Mouse (Mus musculus): Measurements from ENCODE around the gene Prss53. TPM values are rescaled to one million over a fixed set of nuclear protein-coding genes. Genes with fewer than 3 reads are reported as not detected.

The Prss53 gene
- total RNA-seq (2017) = 0.75 TPM in 1 of 3 replicates, not detected in the others

- ATAC-seq (replicated peaks; ENCODE audit: insufficient number of reproducible peaks, low FRiP score, low TSS enrichment, poor library complexity, severe bottlenecking) = no peak
Measured at GRCm38 (mm10) chr7:127890798-127891197, at the start of gene Prss53. Prss53 (minus strand) TSS chr7:127890970.

- no peak for ATAC-seq (replicated peaks; ENCODE audit: insufficient number of reproducible peaks, low FRiP score, low TSS enrichment, poor library complexity, severe bottlenecking)
Measured at GRCm38 (mm10) chr7:127936216-127936884, 45.6 kb upstream of the Prss53 start.

- ATAC-seq (replicated peaks; ENCODE audit: insufficient number of reproducible peaks, low FRiP score, low TSS enrichment, poor library complexity, severe bottlenecking) = 0 out of 2 replicates have a peak, but pooled peaks have one; percentile 8
Measured at GRCm38 (mm10) chr7:127935748-127936159, 45.0 kb upstream of the Prss53 start.

DNA sequence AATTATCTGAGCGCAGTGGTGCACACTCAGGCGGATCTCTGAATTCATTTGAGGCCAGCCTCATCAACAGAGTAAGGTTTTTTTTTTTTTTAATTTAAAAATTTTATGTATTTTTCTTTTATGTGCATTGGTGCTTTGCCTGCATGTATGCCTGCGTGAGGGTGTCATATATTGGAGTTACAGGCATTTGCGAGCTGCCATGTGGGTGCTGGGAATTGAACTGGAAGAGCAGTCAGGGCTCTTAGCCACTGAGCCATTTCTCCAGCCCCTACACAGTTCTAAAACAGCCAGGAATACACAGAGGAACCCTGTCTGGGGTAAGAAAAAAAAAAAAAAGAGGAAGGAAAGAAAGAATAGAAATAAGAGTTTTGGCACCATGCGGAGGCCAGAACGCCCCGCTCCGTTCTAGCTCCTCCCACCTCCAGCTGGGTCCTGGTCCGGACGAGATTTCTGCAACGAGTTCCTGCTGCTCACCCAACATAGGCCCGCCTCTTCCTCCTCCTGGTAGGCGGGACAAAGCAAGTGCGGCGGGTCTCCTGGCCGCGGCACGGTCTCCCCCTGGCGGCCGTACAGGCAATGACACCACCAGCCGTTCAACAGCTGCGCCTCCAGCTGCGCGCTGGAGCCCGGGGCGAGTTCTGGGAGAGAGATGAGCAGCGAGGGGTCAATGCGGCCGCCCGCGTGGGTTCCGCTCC lies 44.4 kb upstream of the Prss53 start:
- ATAC-seq (replicated peaks; ENCODE audit: insufficient number of reproducible peaks, low FRiP score, low TSS enrichment, poor library complexity, severe bottlenecking) = peak; percentile 98

- ATAC-seq (replicated peaks; ENCODE audit: insufficient number of reproducible peaks, low FRiP score, low TSS enrichment, poor library complexity, severe bottlenecking) = no peak
Measured at GRCm38 (mm10) chr7:127934075-127934474, 43.3 kb upstream of the Prss53 start.

DNA sequence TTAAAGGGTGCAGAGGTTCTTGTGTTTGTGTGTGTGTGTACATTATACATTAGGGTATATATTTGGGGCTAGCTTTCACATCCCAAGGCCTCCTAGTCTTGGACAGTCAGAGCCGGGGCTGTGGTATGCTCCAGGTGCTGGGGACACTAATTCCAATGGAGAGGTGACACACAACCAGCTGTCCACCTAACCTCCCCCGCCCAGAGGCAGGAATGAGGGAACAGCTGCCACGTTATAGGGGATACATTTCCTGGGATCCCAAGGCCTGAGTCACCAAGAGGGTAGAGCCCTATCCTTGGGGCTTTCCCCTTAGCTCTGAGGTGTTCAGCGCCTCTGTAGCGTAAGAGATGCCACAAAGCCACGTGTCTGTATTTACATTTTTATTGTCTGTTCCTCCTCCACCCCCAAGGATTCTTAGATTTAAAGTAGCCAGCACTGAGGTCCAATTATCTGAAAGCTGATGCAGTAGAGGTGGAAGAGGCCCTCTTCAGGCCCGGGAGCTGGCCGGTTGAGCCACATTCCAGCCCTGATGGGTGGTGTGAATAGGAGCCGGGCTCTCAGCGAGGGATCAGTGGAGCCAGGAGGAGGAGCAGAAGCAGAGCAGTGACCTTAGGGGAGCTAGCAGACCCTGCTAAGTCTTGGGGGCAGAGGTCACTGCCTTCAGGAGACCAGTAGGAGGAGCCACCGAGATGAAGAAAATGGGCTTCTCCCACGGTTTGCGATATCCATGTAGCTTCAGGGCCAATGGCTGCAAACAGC lies 41.7 kb upstream of the Prss53 start:
- ATAC-seq (replicated peaks; ENCODE audit: insufficient number of reproducible peaks, low FRiP score, low TSS enrichment, poor library complexity, severe bottlenecking) = no peak

DNA sequence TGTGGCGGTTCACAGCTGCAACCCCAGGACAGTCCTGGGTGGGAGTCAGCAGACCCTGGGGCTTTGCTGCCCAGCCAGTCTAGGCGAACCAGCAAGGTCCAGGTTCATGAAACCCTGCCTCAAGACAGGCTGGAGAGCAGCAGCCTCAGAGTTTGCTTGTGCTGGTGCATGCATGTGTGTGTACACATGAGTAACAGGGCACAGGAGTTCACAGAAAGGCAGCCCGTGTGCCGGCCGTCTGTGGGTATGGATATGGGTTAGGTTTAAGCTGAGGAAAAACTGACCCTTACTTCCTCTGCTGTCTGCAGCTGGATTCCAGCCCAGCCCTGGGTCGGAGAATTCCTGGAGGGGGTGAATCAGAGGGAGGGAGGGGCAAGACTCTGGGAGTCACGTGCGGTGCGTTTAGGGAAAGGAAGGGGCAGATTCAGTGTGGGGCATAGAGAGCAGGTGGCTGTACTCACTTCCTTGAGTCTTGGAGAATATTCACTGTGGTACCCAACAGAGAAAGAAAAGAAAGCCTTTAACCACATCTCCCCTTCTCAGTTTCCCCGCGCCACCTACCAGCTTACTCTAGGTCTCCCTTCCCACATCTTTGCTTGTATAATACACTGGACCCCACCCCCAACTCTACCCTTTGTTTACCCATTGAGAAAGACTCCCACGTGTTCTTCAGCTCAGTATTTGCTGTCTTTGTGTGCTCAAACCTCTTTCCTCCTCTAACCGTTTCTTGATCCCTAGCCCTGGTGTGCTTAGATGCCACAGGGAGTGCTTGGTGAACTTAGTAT lies 40.8 kb upstream of the Prss53 start:
- no peak for ATAC-seq (replicated peaks; ENCODE audit: insufficient number of reproducible peaks, low FRiP score, low TSS enrichment, poor library complexity, severe bottlenecking)

DNA sequence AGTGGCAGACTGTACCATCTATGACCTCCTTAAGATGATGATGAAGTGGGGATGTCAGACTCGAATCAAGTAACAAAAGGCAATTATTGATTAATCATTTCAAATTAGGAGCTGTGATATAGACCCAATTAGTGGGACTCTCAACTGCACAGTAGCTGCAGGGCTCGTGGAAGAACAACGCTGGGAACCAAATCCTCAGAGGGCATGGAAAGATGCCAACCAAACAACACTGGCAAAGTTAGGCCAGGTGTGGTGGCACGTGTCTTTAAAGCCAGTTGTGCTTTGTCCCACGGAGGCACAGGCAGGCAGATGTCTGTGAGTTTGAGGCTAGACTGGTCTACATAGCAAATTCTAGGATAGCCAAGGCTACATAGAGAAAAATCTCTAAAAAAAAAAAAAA lies 39.9 kb upstream of the Prss53 start:
- no peak for ATAC-seq (replicated peaks; ENCODE audit: insufficient number of reproducible peaks, low FRiP score, low TSS enrichment, poor library complexity, severe bottlenecking)

DNA sequence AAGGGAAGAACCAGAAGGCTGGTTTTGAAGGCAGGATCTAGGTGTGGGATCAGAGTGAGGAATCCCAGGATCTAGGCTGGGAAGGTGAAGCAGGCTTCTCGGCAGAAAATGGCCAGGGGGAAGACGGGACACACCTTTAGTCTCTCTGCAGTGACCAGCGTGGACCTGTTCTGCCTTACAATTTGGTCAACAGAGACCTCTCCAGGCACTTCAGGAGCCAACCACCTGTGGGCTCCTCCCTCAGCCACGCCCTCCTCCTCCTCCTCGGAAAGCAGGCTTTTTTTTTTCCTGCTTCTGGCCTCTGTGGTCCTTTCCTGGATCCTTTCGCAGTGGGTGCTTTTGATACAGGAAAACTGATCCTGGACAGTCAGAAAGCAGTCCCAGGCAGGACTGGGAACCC lies 39.2 kb upstream of the Prss53 start, which contains the start of gene Prss8:
Prss8 (minus strand) TSS at position 182 of the 400 bp plus-strand sequence.
- no peak for ATAC-seq (replicated peaks; ENCODE audit: insufficient number of reproducible peaks, low FRiP score, low TSS enrichment, poor library complexity, severe bottlenecking)

GRCm38 (mm10) chr7:127928596-127928995 lies 37.8 kb upstream of the Prss53 start:
- ATAC-seq (replicated peaks; ENCODE audit: insufficient number of reproducible peaks, low FRiP score, low TSS enrichment, poor library complexity, severe bottlenecking) = no peak

- ATAC-seq (replicated peaks; ENCODE audit: insufficient number of reproducible peaks, low FRiP score, low TSS enrichment, poor library complexity, severe bottlenecking) = no peak
Measured at GRCm38 (mm10) chr7:127927726-127928125, 37.0 kb upstream of the Prss53 start.

- ATAC-seq (replicated peaks; ENCODE audit: insufficient number of reproducible peaks, low FRiP score, low TSS enrichment, poor library complexity, severe bottlenecking) = no peak
Measured at GRCm38 (mm10) chr7:127926846-127927245, 36.1 kb upstream of the Prss53 start.

DNA sequence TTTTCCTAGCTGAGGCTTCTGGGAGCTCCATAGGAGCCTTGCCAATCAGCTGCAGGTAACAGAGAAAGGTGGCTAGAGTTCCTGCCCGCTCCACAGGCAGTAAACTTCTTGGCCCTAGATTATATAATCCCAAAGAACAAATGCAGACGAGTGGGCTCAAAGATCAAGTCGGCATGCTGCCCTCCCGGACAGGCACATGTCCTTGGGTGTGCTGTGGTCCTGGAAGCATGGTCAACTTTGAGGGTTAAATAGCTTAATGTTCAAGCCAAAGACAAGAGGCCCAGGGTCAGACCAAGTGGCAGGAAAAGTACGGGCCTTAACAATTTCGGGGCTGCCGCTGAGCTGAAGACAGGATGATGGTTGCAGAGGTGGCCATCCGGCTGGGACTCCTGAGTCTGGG lies 35.3 kb upstream of the Prss53 start:
- no peak for ATAC-seq (replicated peaks; ENCODE audit: insufficient number of reproducible peaks, low FRiP score, low TSS enrichment, poor library complexity, severe bottlenecking)

DNA sequence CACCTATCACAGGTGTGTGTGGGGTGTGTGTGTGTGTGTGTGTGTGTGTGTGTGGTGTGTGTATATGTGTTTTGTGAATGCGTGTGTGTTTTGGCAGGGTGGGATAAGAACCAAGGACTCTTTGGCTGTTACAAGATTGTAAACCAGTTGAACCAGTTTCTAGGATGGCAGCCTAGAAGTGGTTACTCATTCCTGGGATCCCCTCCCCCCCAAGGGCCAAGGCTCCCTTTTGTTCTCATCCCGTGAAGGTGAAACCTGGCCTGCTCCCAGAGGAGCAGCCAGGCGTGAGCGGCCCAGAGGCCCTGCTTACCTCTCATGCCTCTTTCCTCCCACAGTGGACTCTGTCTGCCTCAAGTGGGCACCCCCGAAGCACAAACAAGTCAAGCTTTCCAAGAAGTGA lies 34.5 kb upstream of the Prss53 start:
- ATAC-seq (replicated peaks; ENCODE audit: insufficient number of reproducible peaks, low FRiP score, low TSS enrichment, poor library complexity, severe bottlenecking) = no peak

DNA sequence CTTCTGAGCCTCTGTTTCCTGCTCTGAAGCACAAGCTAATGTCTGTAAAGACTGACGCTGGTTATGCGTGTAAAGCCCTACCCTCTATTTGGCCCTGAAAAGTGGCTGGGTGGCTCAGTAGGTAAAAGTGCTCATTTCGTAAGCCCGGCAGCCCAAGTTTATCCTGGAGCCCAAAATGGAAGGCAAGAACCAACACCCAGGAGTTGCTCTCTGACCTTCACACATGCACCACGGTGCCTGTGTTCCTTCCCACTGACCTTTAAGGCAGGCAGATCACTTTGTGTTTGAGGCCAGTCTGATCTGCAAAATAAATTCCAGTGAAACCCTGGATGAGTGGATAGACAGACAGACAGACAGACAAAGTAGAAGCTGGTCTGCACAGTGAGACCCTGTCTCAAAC lies 32.9 kb upstream of the Prss53 start:
- ATAC-seq (replicated peaks; ENCODE audit: insufficient number of reproducible peaks, low FRiP score, low TSS enrichment, poor library complexity, severe bottlenecking) = no peak

DNA sequence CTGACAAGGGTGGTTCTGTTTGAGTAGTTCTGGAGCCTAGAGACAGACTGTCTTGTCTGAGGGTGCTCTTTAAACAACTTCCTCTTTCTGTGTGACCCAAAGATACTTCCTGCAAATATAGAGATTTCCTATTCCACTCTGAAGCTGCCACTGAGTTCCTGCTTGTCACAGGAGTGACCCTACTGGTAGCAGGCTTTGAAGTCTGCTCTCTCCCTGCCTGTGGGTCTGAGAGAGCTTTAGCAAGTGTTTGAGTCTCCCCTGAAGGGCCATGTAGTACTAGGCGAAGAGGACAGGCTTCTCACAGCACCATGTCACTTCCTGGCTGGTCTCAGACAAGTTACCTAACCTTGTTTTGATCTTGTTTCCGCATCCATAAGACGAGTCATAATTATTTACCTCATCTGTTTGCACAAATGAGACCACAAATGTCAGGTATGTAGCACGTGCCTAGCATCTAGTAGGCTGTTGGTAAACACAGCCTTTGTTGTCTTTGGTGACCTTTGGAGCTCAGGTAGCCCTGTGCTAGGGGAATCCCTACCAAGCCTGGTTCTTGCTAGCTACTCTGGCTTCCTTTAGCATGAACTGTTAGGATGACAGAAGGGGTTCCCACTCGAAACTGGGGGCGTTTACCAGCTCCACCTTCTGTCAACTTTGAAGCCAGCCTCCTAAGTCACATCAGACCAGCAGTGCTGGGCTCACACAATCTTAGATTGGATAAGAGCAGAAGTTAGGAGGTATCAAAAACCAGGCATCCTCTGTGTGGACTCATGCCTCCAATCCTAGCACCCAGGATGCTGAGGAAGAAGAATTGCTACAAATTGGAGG lies 31.9 kb upstream of the Prss53 start:
- ATAC-seq (replicated peaks; ENCODE audit: insufficient number of reproducible peaks, low FRiP score, low TSS enrichment, poor library complexity, severe bottlenecking) = peak; percentile 77

DNA sequence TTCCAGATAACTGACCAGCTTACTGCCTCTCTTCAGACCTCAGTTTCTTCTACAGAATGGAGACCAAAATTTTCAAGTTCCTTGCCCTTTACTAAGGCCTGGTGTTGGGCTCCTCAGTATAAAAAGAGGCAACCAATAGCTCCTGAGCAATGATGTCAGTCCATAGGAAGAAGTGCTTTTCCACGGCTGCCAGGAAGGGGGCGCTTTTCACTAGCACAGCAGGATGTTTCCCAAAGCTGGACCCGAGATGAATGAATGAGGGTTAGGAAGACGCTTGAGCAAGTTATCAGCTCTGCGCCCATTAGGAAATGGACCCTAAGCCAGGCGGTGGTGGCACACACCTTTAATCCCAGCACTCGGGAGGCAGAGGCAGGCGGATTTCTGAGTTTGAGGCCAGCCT lies 30.7 kb upstream of the Prss53 start:
- ATAC-seq (replicated peaks; ENCODE audit: insufficient number of reproducible peaks, low FRiP score, low TSS enrichment, poor library complexity, severe bottlenecking) = no peak

DNA sequence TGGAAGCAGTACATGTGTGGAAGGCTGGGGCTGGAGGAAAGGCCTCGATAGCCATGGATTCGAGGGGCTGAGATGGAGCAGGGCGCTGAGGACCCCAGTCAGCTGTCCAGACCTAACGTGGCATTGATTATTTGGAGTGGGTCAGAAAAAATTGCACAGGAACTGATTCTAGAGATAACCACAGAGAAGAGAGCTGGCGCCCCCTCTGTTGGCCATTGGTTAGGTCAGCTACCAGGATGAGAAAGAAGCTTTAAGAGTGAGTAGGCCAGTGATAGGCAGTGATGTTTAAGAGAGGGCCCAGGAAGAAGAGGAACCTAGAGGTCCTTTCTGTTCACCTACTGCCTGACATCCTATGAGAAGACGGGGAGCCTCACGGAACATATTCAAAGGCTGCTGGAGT lies 28.5 kb upstream of the Prss53 start:
- no peak for ATAC-seq (replicated peaks; ENCODE audit: insufficient number of reproducible peaks, low FRiP score, low TSS enrichment, poor library complexity, severe bottlenecking)
